ENCODE assay signal across 10 mouse cellular contexts in genomic region chr4:46827471-46827870, GRCm38 (mm10).
DNase-seq lines count a peak whose midpoint lies in the region; ATAC-seq and TF ChIP-seq lines count a peak whose summit lies in the region.
"Had no signal": no experiment of that assay in that cellular context is flagged by ENCODE, and none has a peak within 500 bp of the region (broad histone marks: within the 10 kb centered on the region; RNA-seq: fewer than 3 reads in every experiment).

No protein-coding gene starts in this region.

- no peaks in the 10 kb centered on the region for H3K36me3 ChIP-seq in liver, postnatal 0 days (replicated peaks; ENCODE audit: insufficient read depth, low read length)
- no peaks in the 10 kb centered on the region for H3K36me3 ChIP-seq in liver, embryonic 12.5 days
- H3K36me3 ChIP-seq in forebrain, embryonic 13.5 days (ENCODE audit: poor library complexity, severe bottlenecking) = no peaks in the 10 kb centered on the region
- H3K36me3 ChIP-seq: G1E; midbrain, embryonic 12.5 days had no signal

- peak; percentile 40; the same call in 1 of the 2 replicates for ATAC-seq in liver, postnatal 0 days
- ATAC-seq in liver, embryonic 12.5 days = no peak
- ATAC-seq in erythroblast, adult 5-6 weeks (replicated peaks; ENCODE audit: low FRiP score, poor library complexity, severe bottlenecking) = peak; percentile 75
- ATAC-seq in forebrain, embryonic 13.5 days = no peak

- 59% methylated on average over 9 of the region's 9 CpGs for WGBS in liver, postnatal 0 days (ENCODE audit: insufficient replicate concordance)
- WGBS in liver, embryonic 12.5 days (ENCODE audit: insufficient replicate concordance) = 64% methylated on average over 9 of the region's 9 CpGs
- WGBS in forebrain, embryonic 13.5 days = 64% methylated on average over 9 of the region's 9 CpGs

- no peaks in the 10 kb centered on the region for H3K27me3 ChIP-seq in liver, postnatal 0 days (ENCODE audit: insufficient read depth, low read length)
- H3K27me3 ChIP-seq in liver, embryonic 12.5 days (replicated peaks) = 0 out of 2 replicates have a peak, but pooled peaks cover 2% of the 10 kb centered on the region
- H3K27me3 ChIP-seq in forebrain, embryonic 13.5 days = peaks cover 16% of the 10 kb centered on the region
- H3K27me3 ChIP-seq: midbrain, embryonic 12.5 days had no signal

- no peak overlapping the region for H3K4me2 ChIP-seq in liver, postnatal 0 days (ENCODE audit: low read depth, low read length)
- H3K4me2 ChIP-seq in liver, embryonic 12.5 days = no peak overlapping the region
- no peak overlapping the region for H3K4me2 ChIP-seq in forebrain, embryonic 13.5 days
- H3K4me2 ChIP-seq: midbrain, embryonic 12.5 days had no signal

- H3K9ac ChIP-seq in liver, postnatal 0 days (replicated peaks) = no peak overlapping the region
- no peak overlapping the region for H3K9ac ChIP-seq in liver, embryonic 12.5 days
- no peak overlapping the region for H3K9ac ChIP-seq in forebrain, embryonic 13.5 days
- H3K9ac ChIP-seq: midbrain, embryonic 12.5 days had no signal

- DNase-seq in liver, postnatal 0 days = peak; percentile 33
- peak; percentile 49 to 77 for DNase-seq in left cerebral cortex, adult 2 months (ENCODE audit: extremely low spot score in 1 of 2, low spot score in 2 of 2)
- DNase-seq in right cerebral cortex, postnatal 25 days = peak; percentile 80
- DNase-seq in heart, postnatal 10 days = no peak
- DNase-seq in heart, postnatal 4 days = no peak

- no peak for TF ChIP-seq CTCF in liver, postnatal 0 days (IDR thresholded peaks at IDR 0.05; ENCODE audit: low read depth)
- no peak for TF ChIP-seq CTCF in left cerebral cortex, adult 2 months (IDR thresholded peaks at IDR 0.05)

- H3K27ac ChIP-seq in liver, postnatal 0 days (ENCODE audit: low read depth) = no peak overlapping the region
- H3K27ac ChIP-seq in liver, embryonic 12.5 days = no peak overlapping the region
- H3K27ac ChIP-seq in left cerebral cortex, adult 2 months = peak overlapping the region; percentile 93
- H3K27ac ChIP-seq in forebrain, embryonic 13.5 days = no peak overlapping the region
- H3K27ac ChIP-seq: midbrain, embryonic 12.5 days had no signal

- no peak for TF ChIP-seq EP300 in liver, postnatal 0 days (IDR thresholded peaks at IDR 0.05; ENCODE audit: low read depth)

- no peaks in the 10 kb centered on the region for H3K9me3 ChIP-seq in liver, postnatal 0 days (ENCODE audit: low read length)
- H3K9me3 ChIP-seq in liver, embryonic 12.5 days (replicated peaks) = no peaks in the 10 kb centered on the region
- H3K9me3 ChIP-seq in forebrain, embryonic 13.5 days (replicated peaks) = no peaks in the 10 kb centered on the region
- H3K9me3 ChIP-seq: midbrain, embryonic 12.5 days had no signal

- no peaks in the 10 kb centered on the region; the same call in 1 of the 2 replicates for H3K4me1 ChIP-seq in liver, postnatal 0 days (ENCODE audit: insufficient read depth)
- H3K4me1 ChIP-seq in liver, embryonic 12.5 days = peaks cover 6% of the 10 kb centered on the region; the same call in 1 of the 2 replicates
- H3K4me1 ChIP-seq in forebrain, embryonic 13.5 days = 0 out of 2 replicates have a peak, but pooled peaks cover 5% of the 10 kb centered on the region
- H3K4me1 ChIP-seq: midbrain, embryonic 12.5 days had no signal

- intact Hi-C loops in left cerebral cortex, adult 2 months (cut with DNase I) = loop anchor here (5.0 kb wide), 1 partner anchor 80 kb away; no protein-coding TSS in a partner anchor
- intact Hi-C loops in heart, postnatal 10 days (cut with DNase I) = no loop called here

- no peak overlapping the region for H3K4me3 ChIP-seq in liver, postnatal 0 days (ENCODE audit: low read depth, low read length)
- H3K4me3 ChIP-seq in liver, embryonic 12.5 days = no peak overlapping the region
- no peak overlapping the region for H3K4me3 ChIP-seq in left cerebral cortex, adult 2 months
- H3K4me3 ChIP-seq in forebrain, embryonic 13.5 days = no peak overlapping the region
- H3K4me3 ChIP-seq: midbrain, embryonic 12.5 days had no signal

Comparison
In these comparisons a context has a peak if more than half of its experiments do, and no peak if none do; other contexts are left out.
1. ATAC-seq: peak in liver, postnatal 0 days (single experiment) and erythroblast, adult 5-6 weeks (single experiment); none in liver, embryonic 12.5 days (single experiment) and forebrain, embryonic 13.5 days (single experiment).
2. DNase-seq: peak in liver, postnatal 0 days (single experiment), left cerebral cortex, adult 2 months (2 of 2) and right cerebral cortex, postnatal 25 days (single experiment); none in heart, postnatal 10 days (0 of 2) and heart, postnatal 4 days (single experiment).